Mouse (Mus musculus) E14TG2a.4 (cell line): ENCODE measurements around the gene Olfr1396.
A peak's percentile ranks its signal among the peaks of the same experiment; 100 is the strongest.

Experiments used
- H3K27me3 ChIP-seq: 2 replicates; pipeline ENCODE4 v1.6.1; 2014; ENCODE audit warnings: low read length, control low read depth; ENCODE audit not compliant: insufficient read depth
- H3K36me3 ChIP-seq: 2 replicates; pipeline ENCODE4 v1.6.1; 2014; ENCODE audit warnings: low read length, control low read depth; ENCODE audit not compliant: insufficient read depth
- H3K4me1 ChIP-seq: replicated peaks from 2 replicates; pipeline ENCODE4 v1.6.1; 2014; ENCODE audit warnings: low read depth, low read length, control low read depth
- H3K4me3 ChIP-seq: replicated peaks from 2 replicates; pipeline ENCODE4 v1.5.1; 2014; ENCODE audit warnings: mild to moderate bottlenecking, low read length
- H3K9me3 ChIP-seq: 2 replicates; pipeline ENCODE4 v1.6.1; 2014; ENCODE audit warnings: low read length, control low read depth
- CTCF ChIP-seq: conservative IDR thresholded peaks from 2 replicates; pipeline ENCODE4 v1.5.1; 2014; ENCODE audit warnings: low read length
- NANOG ChIP-seq: IDR thresholded peaks from 2 replicates; pipeline ENCODE4 v1.6.1; 2014; ENCODE audit warnings: borderline replicate concordance, low read length, mixed read lengths
- POU5F1 ChIP-seq: IDR thresholded peaks from 2 replicates; pipeline ENCODE4 v1.6.1; 2014; ENCODE audit warnings: low read length, borderline replicate concordance

Olfr1396 gene

GRCm38 (mm10) chr11:49111000-49111399 lies 3.7 kb downstream of the Olfr1396 start:
- Histone ChIP-seq H3K9me3 (no peaks in the 10 kb centered on the region), H3K27me3 (no peaks in the 10 kb centered on the region; the same call in 1 of the 2 replicates), H3K4me3 (no peak overlapping the region), H3K4me1 (no peaks in the 10 kb centered on the region), H3K36me3 (no peaks in the 10 kb centered on the region)
- TF ChIP-seq NANOG (no peak), POU5F1 (no peak), CTCF (no peak)

- TF ChIP-seq POU5F1 (no peak), CTCF (peak; percentile 41)
- Histone ChIP-seq H3K4me3 (no peak overlapping the region), H3K4me1 (no peaks in the 10 kb centered on the region), H3K27me3 (no peaks in the 10 kb centered on the region; the same call in 1 of the 2 replicates), H3K36me3 (no peaks in the 10 kb centered on the region), H3K9me3 (no peaks in the 10 kb centered on the region)
Observed at GRCm38 (mm10) chr11:49108833-49109232, 5.8 kb downstream of the Olfr1396 start.

DNA sequence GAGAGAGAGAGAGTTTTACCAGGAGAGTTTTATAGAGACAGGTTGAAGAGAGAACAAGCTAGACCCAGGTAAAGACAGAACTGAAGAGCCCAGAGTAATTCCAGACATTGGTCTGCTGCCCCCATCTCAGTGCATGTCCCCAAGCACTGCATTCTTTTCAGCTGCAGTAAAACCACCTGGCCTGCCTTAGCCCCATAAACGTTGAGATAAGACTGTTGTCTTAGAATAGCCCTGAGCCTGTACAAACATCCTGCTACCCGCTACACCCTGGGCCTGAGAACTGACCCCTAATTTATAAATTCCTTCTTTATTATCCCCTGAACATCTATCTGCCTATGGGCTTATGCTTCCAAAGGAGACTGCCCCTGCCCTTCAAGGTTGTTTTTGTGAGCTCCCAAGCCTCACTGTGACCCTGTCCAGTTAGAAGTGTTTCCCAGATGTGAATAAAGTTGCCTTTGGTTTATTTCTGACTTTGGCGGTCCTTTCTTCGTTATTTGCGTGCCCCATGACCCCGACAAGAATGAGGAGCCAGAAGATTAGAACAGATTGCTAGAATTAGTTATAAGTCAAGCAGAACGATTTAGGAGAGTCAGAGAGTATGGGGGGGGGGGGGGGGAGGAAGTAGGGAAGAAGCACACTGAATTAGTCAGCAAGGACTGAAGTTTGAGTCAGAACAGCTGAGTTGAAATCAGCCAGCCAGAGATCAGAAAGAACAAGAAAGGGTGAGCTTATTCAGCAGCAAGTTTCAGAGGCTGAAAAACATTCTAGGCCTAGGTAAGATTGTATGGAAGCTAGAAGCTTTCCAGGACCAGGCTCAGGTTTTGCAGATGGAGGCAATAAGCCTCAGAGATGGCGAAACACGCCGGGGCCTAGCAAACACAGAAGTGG lies 6.8 kb downstream of the Olfr1396 start:
- Histone ChIP-seq H3K9me3 (no peaks in the 10 kb centered on the region), H3K4me3 (no peak overlapping the region), H3K36me3 (no peaks in the 10 kb centered on the region), H3K4me1 (peaks cover 3% of the 10 kb centered on the region), H3K27me3 (no peaks in the 10 kb centered on the region; the same call in 1 of the 2 replicates)
- TF ChIP-seq NANOG: no peak
- no peak for TF ChIP-seq CTCF
- no peak for TF ChIP-seq POU5F1

- H3K27me3 ChIP-seq: no peaks in the 10 kb centered on the region
- H3K4me1 ChIP-seq: peaks cover 24% of the 10 kb centered on the region
- H3K36me3 ChIP-seq: no peaks in the 10 kb centered on the region
- H3K9me3 ChIP-seq: no peaks in the 10 kb centered on the region
- H3K4me3 ChIP-seq: no peak overlapping the region
- TF ChIP-seq CTCF (no peak), NANOG (no peak), POU5F1 (no peak)
Observed at GRCm38 (mm10) chr11:49105752-49106151, 8.9 kb downstream of the Olfr1396 start.

GRCm38 (mm10) chr11:49103047-49103693 lies 11.5 kb downstream of the Olfr1396 start:
- Histone ChIP-seq H3K27me3 (no peaks in the 10 kb centered on the region), H3K36me3 (no peaks in the 10 kb centered on the region), H3K4me3 (no peak overlapping the region), H3K9me3 (no peaks in the 10 kb centered on the region), H3K4me1 (peaks cover 32% of the 10 kb centered on the region)
- TF ChIP-seq POU5F1 (no peak), CTCF (peak; percentile 69), NANOG (no peak)

DNA sequence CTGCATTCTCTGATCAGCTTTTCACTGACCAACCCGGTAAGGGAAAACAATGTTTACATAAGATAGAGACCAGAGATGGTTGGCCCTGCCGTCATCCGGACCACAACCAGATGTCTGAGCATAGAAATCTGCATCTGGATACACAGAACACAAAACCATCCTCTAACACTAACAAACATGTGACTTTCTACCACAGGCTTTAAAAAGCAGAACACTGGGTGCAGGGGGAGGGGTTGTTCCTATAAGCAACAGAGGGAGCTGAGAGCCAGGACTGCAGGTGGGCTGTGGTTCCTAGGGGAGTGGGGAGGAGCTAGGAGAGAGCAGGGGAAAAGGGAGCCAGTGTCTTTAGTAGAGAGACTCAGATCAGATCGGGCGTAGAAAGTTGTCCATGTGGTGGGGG lies 13.2 kb downstream of the Olfr1396 start:
- no peaks in the 10 kb centered on the region for H3K9me3 ChIP-seq
- H3K27me3 ChIP-seq: no peaks in the 10 kb centered on the region; the same call in 1 of the 2 replicates
- peaks cover 32% of the 10 kb centered on the region for H3K4me1 ChIP-seq
- no peaks in the 10 kb centered on the region for H3K36me3 ChIP-seq
- no peak overlapping the region; the same call in 1 of the 2 replicates for H3K4me3 ChIP-seq
- TF ChIP-seq NANOG (no peak), POU5F1 (no peak), CTCF (no peak)

- H3K4me1 ChIP-seq: peaks cover 32% of the 10 kb centered on the region
- H3K4me3 ChIP-seq: no peak overlapping the region
- no peaks in the 10 kb centered on the region for H3K36me3 ChIP-seq
- no peak for TF ChIP-seq CTCF
- TF ChIP-seq POU5F1: no peak
- no peak for TF ChIP-seq NANOG
- peaks cover 4% of the 10 kb centered on the region; the same call in 1 of the 2 replicates for H3K27me3 ChIP-seq
- H3K9me3 ChIP-seq: no peaks in the 10 kb centered on the region
Observed at GRCm38 (mm10) chr11:49100409-49100808, 14.3 kb downstream of the Olfr1396 start.

DNA sequence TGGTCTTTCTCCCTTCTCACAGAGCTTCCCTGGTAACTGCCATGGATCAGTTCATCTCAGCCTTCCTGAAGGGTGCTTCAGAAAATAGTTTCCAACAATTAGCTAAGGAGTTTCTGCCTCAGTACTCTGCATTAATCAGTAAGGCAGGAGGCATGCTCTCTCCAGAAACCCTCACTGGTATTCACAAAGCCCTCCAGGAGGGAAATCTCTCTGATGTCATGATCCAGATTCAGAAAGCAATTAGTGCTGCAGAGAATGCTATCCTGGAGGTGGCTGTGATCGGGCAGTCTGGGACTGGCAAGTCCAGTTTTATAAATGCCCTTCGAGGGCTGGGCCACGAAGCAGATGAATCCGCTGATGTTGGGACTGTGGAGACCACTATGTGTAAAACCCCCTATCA lies 19.3 kb downstream of the Olfr1396 start:
- no peak overlapping the region for H3K4me3 ChIP-seq
- H3K27me3 ChIP-seq: peaks cover 4% of the 10 kb centered on the region; the same call in 1 of the 2 replicates
- H3K9me3 ChIP-seq: no peaks in the 10 kb centered on the region
- H3K36me3 ChIP-seq: no peaks in the 10 kb centered on the region
- H3K4me1 ChIP-seq: peaks cover 4% of the 10 kb centered on the region
- no peak for TF ChIP-seq NANOG
- no peak for TF ChIP-seq CTCF
- no peak for TF ChIP-seq POU5F1
